Mouse (Mus musculus) spleen, postnatal 0 days (tissue): ENCODE results near the gene Gm5797. TPM values are rescaled to one million over a fixed set of nuclear protein-coding genes. Genes with fewer than 3 reads are reported as not detected.

Experiments used
- polyA plus RNA-seq: library from polyadenylated mRNA; unstranded; fragments of >200 nt; fragmentation: Nextera tagmentation; extraction: Ambion mirVana; gene quantifications from 2 replicates; pipeline ENCODE4 v1.2.1, GENCODE M21; 2015

Gene Gm5797
- polyA plus RNA-seq = not detected in 2 replicates

GRCm38 (mm10) chr14:7332295-7332694 lies at the start of gene Gm5797:
Gm5797 (minus strand) TSS chr14:7332395.

GRCm38 (mm10) chr14:7365034-7365433 lies 32.8 kb upstream of the Gm5797 start, which contains the start of gene Gm8374:
Gm8374 (minus strand) TSS chr14:7365134.

GRCm38 (mm10) chr14:7314661-7315060 lies 17.5 kb downstream of the Gm5797 start, which contains the start of gene Gm3739:
Gm3739 (minus strand) TSS chr14:7315049.

Other genes starting within 250 kb of the Gm5797 start
- gene Gm3696, start 231.8 kb downstream of the Gm5797 start, polyA plus RNA-seq = 0.26 TPM in 1 of 2 replicates, not detected in the other
- gene Gm6676, start 207.0 kb downstream of the Gm5797 start, polyA plus RNA-seq = not detected in 2 replicates
- gene Gm3512, start 157.9 kb downstream of the Gm5797 start, polyA plus RNA-seq = 0.46 and 0.64 TPM in 2 replicates
- not detected in 2 replicates for gene Gm16434, start 137.9 kb downstream of the Gm5797 start, polyA plus RNA-seq
- not detected in 2 replicates for gene Gm3727, start 67.7 kb downstream of the Gm5797 start, polyA plus RNA-seq
- gene Gm3739, start 17.3 kb downstream of the Gm5797 start, polyA plus RNA-seq = 0.14 and 0.30 TPM in 2 replicates
- gene Gm8374, start 32.7 kb upstream of the Gm5797 start, polyA plus RNA-seq = not detected in 2 replicates
- not detected in 2 replicates for gene Gm3755, start 118.5 kb upstream of the Gm5797 start, polyA plus RNA-seq
- gene Gm3752, start 151.4 kb upstream of the Gm5797 start, polyA plus RNA-seq = 0.19 TPM in 1 of 2 replicates, not detected in the other
- 0.08 and 0.19 TPM in 2 replicates for gene Gm3558, start 236.2 kb upstream of the Gm5797 start, polyA plus RNA-seq